Mouse (Mus musculus) telencephalon, adult 2 months (tissue): ENCODE measurements around the gene Tle6.

ENCODE experiments used
- DNase-seq: peaks from one replicate; pipeline ENCODE4 v3.0.0-alpha.2; 2011; ENCODE audit warnings: low read depth, low spot score

Tle6 gene

DNA sequence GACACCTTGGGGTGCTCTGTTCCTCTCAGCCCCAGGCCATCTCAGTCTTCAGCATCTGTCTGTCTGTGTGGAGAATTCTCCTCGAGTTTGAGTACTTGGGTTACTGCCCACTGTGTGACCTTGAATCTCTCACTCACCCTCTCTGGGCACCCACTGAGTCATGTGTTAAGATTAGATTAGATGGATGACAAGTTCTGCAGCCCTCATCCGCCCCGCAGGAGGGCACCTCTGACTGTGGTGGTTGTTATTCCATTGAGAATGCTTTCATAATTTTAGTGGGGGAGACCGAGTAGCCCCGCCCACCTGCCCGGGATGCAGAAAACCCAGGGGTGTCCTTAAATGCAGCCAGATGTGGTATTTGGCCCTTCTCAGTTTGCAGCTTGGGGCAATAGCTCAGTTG, 37.4 kb downstream of the Tle6 start:
- no peak for DNase-seq

DNA sequence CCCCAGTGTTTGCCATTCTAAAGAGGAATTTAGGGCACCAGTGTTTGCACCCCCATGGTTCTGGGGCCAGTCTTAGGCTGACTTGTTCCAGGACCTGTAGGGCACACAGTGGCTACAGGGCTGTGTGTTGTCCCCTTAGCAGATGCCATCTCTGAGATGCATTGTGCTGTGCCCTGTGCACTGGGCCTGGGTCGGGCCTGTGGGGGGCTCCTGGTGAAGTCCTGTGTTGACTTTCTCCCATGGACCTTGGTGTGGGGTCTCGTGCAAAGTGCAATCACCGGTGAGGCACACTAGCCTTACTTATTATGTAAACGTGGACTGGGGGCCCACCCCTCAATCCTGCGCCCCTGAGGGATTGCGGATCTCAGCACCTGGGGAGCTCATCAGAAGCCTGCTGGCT, 38.5 kb downstream of the Tle6 start:
- no peak for DNase-seq

DNA sequence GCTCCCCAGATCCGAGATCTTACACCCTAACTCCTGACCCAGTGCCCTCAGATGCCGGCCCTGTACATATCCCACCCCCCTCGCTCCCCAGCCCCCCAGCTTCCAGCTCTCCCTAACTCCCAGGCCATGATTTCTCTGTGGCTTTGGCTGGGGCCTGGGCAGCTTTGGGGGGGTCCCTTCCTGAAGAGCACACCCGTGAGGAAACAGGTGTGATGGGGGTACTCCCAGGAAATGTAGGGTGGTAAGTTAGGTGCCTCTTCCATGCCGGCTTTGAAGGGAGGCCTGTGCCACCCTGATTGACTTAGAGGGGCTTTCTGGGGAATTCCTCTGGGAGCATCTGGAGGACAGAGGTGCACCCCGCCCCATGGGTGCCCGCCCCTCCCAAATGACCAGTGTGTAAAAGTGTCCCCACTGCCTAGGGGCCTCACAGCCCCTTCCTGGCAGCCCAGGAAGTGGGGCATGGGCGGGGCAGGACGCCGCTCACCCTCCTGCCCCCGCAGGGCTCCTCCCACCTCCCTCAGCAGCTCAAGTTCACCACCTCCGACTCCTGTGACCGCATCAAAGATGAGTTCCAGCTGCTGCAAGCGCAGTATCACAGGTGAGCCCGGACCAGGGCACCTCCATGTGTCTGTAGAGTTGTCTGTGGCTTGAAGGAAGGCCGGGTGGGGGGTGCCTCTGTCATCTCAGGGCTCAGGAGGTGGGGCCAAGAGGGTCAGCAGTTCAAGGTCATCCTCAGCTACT, 40.0 kb downstream of the Tle6 start:
- no peak for DNase-seq

DNA sequence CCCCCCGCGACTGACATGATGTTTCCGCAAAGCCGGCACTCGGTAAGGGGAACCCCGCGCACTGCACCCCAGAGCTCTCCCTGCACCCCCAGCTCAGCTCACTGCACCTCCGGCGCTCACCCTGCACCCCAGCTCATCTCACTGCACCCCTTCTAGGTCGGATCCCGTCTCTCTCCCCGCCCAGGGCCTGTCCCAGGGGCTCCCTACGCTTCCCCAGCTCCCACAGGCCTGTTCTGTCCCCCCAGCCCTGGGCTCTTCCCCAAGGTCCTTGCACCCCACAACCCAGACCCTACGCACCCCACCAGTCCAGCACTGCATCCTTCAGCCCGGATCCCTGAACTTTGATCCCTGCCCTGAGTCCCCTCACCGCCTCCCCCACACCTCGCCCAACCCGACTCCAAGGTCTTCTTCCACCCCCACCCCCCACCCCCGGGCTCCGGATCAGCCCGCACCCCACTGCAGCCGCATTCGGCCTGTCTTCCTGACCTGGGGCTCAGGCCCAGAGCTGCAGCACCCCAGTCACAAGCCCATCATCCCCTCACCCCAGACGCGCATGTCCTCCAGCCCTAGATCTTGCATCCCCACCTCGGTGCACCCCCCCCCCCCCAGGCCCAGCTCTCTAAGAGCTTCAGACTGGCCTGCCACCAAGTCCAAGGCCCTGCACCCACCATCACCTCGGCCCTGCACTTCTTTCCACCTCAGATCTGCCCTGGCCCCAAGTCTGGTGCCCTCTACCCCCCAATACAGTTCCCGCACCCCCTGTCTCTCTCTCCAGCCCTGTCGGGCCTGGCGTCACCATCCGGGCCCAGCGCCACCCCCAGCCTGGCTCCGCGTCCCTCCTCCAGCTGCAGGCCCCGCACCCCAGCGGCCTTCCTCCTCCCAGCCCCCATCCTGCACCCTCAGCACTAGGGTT, 41.0 kb downstream of the Tle6 start:
- no peak for DNase-seq

DNA sequence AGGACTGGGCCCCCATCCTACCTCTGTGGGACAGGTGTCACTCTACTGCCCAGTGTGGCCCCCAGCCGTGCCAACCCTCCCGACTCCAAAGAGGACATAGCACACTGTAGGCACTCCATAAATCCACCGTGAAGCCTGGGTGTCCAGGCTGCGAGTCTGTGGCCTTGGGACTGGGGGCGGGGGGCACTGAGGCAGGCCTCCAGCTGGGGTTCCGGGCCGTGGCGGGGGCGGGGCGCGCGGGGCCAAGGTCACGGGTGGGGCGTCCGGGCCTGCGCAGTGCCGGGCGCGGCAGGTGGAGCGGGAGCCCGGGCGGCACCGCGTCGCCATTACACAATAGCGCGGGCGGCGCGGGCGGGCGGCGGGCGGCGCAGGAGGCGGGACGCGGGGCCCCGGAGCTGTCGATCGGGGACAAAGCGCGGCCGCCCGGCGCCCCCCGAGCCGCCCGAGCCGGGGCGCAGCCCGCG, 41.7 kb downstream of the Tle6 start, which contains the start of gene Aes:
TSS of gene Aes (plus strand) at position 326 of the 464 bp plus-strand sequence.
- no peak for DNase-seq

DNA sequence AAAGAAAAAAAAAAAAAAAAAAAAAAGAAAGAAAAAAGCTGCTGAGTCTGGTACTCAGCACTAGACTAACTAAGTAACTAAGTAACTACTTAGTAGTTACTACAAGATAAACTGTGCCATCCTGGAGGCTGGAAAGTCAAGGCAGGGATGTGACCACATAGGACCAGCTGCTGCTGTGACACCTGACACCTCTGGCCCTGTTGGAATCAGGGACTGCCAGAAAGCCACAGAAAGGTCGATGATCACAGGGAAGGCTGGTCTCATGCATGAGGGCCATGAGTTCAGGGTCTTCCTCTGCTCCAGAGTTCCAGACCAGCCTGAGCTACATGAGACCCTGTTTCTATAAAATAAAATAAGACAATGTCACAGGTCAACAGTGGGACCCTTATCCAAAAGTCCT, 43.4 kb downstream of the Tle6 start:
- DNase-seq, result no peak

DNA sequence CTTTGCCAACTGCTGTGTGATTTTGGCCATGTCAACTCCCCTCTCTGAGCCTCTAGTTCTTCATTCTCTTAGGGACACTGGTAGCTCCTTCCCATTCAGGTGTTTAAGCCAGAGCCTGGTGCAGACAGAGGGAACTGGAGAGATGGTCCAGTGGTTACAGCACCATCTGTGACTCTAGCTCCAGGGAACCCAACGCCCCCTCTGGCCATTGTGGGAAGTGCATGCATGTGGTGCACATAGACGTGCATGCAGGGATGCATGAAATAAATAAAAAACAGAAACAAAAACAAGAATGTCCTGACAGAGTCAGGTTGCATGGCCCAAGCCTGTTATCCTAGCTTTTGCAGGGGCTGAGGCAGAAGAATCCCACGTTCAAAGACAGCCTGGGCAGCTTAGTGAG, 44.6 kb downstream of the Tle6 start:
- DNase-seq, result no peak

DNA sequence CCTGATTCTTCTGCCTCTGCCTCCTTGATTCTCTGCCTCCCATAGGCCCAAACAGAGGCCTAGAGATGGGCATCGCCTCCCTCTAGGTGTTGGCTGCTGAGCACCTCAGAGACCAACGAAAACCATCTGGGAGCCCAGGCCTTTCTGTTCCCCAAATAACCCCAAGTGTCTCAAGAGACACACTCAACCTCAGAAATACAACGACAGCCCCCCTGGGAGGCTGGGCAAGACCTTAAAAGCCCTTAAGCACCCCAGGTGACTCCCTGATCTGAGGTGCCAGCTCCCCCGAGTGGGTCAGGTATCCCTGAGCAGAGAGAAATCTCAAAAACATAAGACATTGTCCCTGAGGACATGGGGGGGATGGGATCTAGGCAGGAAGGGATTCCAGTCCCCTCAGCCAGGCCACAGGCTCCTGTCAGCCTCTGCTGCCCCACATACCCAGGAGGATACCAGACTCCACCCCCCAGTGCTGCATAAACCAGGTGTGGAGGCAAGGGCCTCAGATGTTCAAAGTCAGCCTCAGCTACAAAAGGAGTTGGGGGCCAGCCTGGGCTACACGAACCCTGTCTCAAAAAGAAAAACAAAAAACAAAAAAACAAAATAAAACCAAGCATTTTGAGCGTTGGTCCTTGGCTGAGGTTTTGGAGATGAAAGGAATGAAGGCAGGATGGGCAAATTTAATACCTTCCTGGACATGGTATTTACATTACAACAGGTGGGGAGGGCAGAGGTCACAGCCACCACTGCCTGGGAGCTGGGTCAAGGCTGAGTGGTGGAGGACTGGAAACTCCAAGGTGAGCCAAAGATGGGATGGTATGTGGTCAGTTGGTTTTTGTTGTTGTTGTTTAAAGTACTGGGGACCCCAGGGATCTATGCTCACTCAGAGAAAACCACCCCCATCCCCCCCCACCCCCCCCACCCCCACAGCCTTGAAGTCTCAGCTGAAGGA, 46.8 kb downstream of the Tle6 start:
- no peak for DNase-seq

DNA sequence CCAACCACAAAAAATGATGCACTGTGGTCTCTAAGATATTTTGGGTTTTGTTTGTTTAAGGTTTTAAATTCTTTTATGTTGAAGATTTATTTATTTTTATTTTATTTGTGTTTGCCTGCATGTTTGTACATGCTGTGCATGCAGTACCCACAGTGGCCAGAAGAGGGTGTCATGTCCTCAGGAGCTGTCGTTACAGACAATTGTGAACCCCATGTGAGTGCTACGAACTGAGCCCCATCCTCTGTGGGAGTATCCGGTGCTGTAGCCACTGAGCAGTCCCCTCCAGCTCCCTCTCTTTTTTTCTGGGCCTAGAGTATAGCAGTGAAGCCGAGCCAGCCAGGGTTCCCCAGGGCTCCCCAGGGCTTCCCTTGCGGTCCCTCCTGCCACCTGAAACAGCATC, 47.6 kb downstream of the Tle6 start:
- no peak for DNase-seq

DNA sequence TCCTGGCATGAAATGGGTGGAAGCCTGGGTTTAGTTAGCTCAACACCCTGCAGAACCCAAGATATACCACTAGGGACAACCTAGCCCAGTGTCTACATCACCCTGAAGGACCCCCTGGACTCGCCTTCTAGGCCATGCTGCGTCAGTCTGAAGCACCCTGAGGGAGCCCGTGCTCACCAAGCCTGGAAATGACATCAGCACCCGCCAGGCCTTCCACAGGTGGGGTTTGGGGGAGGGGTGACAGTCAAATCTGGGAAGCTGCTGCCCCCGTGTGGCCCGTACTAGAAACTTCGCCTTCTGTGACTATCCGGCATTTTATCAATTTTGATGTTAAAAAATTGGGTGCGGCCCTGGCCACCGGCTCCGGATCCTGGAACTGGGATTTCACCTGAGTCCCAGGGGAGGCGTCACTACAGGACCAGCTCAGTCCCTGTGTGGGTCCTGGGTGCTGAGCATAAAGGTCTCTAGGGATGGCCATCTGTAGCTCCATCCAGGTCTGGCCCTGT, 49.2 kb downstream of the Tle6 start:
- DNase-seq, result peak; percentile 74

DNA sequence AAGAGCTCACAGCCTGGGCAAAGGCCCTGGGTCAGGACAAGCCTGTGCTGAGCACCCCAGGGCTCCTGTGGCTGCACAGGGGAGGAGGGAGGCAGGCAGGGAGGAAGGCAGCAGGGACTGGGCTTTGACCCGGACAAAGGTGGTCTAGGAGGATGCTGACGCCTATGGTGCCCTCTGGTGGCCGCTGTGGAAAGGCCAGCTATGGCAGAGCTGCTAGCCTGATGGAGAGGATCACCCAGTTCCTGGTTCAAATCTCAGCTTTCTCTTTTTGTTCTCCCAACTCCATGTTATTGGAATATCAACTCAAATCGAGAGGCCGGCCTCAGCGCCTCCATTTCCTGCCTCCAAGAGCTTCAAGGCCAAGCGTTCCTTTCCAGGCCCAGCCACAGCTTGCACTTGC, 50.6 kb downstream of the Tle6 start:
- no peak for DNase-seq

DNA sequence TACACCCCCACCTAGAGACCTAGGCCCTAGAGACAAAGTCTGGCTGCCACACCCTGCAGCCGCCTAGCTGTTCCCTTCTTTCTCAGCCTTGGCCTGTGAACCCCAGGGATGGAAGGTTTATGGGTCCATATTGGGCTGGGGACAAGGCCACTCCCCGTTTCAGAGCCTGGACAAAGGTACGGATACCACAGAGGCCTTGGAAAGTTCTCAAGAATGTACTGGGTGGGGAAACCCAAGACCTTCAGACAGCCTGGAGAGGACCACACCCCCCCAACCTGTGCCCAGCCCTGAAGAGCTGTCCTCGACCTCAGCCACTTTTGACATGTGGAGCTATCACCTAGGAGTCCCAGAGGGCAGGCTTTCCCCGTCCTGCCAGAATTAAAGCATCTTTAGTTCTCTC, 51.9 kb downstream of the Tle6 start:
- DNase-seq, result no peak

DNA sequence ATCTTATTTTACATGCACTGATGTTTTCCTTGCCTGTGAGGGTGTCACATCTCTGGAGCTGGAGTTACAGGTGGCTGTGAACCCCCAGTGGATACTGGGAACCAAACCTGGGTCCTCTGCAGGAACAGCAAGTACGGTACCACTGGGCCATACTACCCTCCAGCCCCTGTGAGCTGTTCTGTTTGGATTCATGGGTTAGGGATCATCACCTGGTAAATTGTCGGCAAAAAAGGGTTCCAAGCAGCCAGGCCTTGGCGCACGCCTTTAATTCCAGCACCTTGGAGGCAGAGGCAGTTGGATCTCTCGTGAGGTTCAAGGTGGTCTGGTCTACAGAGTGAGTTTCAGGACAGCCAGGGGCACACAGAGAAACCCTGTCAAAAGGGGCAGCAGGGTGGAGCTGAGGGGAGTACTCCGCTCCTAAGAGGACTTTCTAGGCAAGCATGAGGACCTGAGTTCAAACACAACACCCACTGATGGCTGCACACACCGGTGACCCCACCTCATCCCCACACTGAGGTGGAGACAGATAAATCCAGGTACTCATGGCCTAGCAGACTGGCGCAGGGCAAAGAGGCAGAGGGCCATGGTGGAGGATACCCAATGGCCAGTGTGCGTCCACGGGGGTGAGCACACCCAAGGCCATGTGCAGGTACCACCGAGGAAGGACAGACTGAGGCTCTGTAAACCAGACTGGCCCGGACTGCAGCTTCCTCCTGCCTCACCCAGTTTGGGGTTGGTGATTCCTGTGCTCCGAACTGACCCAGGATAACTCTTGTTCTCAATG, 53.9 kb downstream of the Tle6 start:
- DNase-seq, result no peak

DNA sequence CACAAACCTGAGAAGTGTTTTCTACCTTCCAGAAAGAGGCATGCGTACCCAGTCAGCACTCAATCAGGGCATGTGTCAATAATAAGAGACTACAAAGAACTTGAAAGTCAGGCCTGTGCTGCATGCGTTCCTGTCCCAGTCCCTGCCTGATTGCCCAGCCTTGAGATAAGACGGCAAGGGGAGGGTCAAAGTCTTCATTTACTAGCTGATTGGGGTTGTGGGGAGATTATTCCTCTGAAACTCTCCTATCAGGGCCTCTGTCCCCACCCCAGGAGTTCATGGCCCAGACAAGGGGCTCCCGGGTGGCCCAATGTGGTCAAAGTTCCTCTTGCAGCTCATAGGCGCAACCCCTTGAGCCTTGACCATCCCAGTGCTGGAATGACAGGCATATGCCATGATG, 54.5 kb downstream of the Tle6 start:
- no peak for DNase-seq

DNA sequence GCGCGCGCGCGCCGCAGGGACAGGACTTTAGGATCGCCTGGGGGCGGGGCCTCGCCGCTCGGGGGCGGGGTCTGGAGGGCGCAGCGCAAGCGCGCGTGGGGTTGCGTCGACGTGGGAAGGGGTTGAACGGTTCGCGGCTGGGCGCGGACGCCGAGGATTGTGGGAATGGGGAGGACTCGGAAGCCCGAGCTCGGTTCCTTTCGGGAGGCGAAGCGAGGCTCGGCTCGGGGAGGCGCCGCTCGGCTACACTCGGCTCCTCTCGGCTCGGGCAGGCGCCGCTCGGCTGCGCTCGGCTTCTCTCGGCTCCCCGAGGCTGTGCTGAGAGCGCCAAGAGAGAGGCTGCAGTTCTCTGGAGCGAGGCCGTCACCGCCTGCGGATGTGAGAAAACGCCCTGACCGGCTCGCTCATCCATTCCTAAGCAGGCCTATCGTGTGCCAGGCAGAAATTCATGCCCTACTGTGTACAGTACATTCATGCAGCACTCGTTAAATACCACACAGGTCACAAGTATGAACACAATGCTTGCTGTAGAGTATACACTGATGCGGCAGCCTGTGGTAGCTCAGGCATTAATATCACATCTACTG, 55.6 kb downstream of the Tle6 start, which contains the start of gene Gna11:
TSS of gene Gna11 (minus strand) at position 30 of the 587 bp plus-strand sequence.
- peak; percentile 98 for DNase-seq

DNA sequence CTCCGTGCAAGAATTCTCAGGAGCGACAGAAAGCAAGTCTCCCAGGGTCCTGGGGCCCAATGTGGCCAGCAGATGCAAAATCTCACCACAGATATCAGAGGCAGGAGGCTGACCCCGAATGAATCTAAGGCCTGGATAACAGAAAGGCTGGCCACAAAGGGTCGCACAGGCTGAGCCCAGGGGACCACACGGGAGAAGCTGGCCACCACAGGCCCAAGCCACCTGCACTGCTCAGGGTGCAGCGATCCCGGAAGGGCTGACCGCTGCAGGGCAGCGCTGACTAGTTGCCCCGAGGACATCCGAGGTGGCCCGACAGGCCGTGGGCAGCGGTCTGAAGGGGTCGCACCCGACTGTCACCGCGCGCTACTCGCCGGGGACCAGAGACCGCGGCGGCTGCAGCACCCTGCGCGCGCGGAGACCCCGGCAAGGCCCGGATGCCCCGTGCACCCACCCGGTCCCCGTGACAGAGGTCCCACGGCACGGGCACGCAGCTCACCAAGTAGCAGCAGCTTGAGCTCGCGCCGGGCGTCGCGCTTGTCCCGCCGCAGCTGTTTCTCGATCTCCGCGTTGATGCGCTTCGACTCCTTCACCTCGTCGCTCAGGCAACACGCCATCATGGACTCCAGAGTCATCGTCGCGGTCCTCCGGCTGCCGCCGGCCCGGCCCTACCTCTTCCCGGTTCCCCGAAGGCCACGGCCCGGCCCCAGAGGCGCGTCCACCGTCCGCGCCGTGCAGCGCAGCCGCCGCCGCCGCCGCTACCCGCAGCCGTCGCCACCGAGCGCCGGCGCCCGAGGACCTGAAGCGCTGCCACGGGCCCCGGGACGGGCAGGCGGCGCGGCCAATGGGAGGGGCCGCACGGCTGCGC, 56.3 kb downstream of the Tle6 start:
- DNase-seq, result no peak

DNA sequence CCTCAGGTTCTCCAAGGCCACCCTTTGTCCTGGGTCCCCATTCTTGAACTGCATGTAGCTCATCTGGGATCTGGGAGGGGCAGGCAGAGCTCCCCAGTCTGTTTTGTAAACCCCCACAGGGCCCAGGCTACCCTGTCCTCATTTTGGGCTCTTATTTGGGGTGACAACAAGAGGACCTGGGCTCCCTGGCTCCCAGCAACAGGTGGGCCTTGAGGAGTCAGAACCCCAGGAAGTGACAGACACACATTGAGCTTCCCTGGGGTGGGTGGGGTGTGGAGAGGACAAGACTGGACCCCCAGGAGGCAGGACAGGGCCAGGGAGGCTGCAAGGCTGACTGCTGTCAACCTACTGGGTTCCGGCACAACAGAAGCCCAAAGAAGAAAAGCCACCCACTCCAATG, 57.2 kb downstream of the Tle6 start:
- DNase-seq, result no peak

DNA sequence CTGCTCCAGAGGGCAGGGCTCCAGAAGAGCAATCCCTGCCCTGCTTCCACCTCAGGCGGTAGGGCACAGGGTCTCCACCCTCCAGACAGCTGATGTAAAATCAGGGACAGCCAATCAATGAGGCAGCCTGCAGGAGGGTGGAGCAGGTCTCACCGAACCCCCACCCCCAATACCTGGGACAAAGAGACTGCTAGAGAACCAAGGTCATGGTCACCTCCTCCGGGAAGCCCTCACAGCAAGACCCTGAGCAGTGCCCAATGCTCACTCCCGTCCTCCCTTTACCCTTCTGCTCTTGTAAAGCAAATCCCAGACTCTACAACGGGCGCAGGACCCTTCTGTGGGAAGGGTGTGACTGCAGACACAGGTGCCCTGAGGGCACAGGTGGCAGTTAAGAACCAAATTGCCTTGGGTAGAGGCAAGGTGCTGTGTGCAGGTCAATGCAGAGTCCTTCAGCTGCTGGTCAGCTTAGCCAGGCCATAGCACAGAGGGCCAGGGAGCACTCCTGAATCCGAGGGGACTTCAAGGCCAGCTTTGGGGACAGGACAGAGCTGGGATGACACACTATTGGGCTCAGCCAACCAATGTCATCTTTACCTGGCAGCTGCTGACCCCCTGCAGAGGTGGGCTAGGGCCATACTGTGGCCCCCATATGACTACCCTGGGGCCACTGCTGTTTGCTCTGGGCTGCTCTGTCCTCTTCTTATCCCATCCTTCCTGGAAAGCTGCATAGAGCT, 58.0 kb downstream of the Tle6 start:
- DNase-seq, result no peak

DNA sequence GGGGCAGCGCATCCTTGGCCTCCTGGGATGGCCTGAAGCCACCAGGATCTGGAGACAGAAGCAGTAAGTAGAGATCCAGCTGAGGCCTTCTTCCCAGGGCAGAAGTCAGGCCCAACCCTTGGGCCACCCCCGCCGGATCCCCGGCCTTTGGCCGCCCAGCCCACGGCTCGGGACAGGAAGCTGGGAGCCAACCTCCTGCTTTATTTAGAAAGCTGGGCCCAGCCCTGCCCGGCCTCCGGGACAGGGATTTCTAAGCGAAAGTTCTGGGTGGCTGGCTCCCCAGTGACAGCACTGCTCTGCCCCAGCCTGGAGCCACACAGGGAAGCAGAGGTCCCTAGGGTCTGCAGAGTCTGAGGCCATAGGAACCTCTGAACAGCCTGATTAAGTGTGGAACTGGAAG, 59.1 kb downstream of the Tle6 start:
- DNase-seq, result no peak
